Comparison of ENCODE assay signal across 12 mouse cellular contexts in genomic region chr8:80811591-80811991, GRCm38 (mm10).
DNase-seq lines count a peak whose midpoint lies in the region; ATAC-seq and TF ChIP-seq lines count a peak whose summit lies in the region.
"Had no signal": no experiment of that assay in that cellular context is flagged by ENCODE, and none has a peak within 500 bp of the region (broad histone marks: within the 10 kb centered on the region; RNA-seq: fewer than 3 reads in every experiment).

No protein-coding gene starts in this region.

- H3K27me3 ChIP-seq in lung, embryonic 14.5 days (ENCODE audit: insufficient read depth, low read length) = no peaks in the 10 kb centered on the region
- no peaks in the 10 kb centered on the region for H3K27me3 ChIP-seq in intestine, postnatal 0 days (replicated peaks; ENCODE audit: control insufficient read depth, insufficient read depth, low read length)
- no peaks in the 10 kb centered on the region for H3K27me3 ChIP-seq in small intestine, adult 2 months (ENCODE audit: control insufficient read depth, insufficient read depth, low read length)

- no peak for ATAC-seq in lung, embryonic 14.5 days (ENCODE audit: insufficient read depth)
- no peak for ATAC-seq in intestine, postnatal 0 days
- ATAC-seq in megakaryocyte, adult 5-6 weeks (ENCODE audit: poor library complexity, severe bottlenecking) = no peak
- ATAC-seq: hindbrain, postnatal 0 days had no signal

- no peaks in the 10 kb centered on the region for H3K9me3 ChIP-seq in lung, embryonic 14.5 days (ENCODE audit: low read depth, low read length)
- H3K9me3 ChIP-seq in intestine, postnatal 0 days (ENCODE audit: control insufficient read depth) = no peaks in the 10 kb centered on the region

- TF ChIP-seq POLR2A in small intestine, adult 2 months (IDR thresholded peaks at IDR 0.05; ENCODE audit: low read depth, low read length) = no peak

- H3K36me3 ChIP-seq in lung, embryonic 14.5 days (ENCODE audit: insufficient read depth) = 0 out of 2 replicates have a peak, but pooled peaks cover 2% of the 10 kb centered on the region
- H3K36me3 ChIP-seq in intestine, postnatal 0 days (ENCODE audit: control insufficient read depth, insufficient read depth) = no peaks in the 10 kb centered on the region
- H3K36me3 ChIP-seq in small intestine, adult 2 months (ENCODE audit: control insufficient read depth, insufficient read depth, low read length) = no peaks in the 10 kb centered on the region

- 47% methylated on average over 4 of the region's 4 CpGs for WGBS in lung, embryonic 14.5 days
- WGBS in intestine, postnatal 0 days = 34% methylated on average over 4 of the region's 4 CpGs
- 50% methylated on average over 4 of the region's 4 CpGs for WGBS in small intestine, adult 2 months

- no peak overlapping the region for H3K9ac ChIP-seq in lung, embryonic 14.5 days
- no peak overlapping the region for H3K9ac ChIP-seq in intestine, postnatal 0 days (ENCODE audit: low read depth, low read length)

- H3K4me2 ChIP-seq in lung, embryonic 14.5 days = no peak overlapping the region
- no peak overlapping the region for H3K4me2 ChIP-seq in intestine, postnatal 0 days (replicated peaks; ENCODE audit: low read depth)

- H3K4me1 ChIP-seq in lung, embryonic 14.5 days (ENCODE audit: insufficient read depth) = peaks cover 15% of the 10 kb centered on the region
- H3K4me1 ChIP-seq in intestine, postnatal 0 days (replicated peaks; ENCODE audit: control insufficient read depth, insufficient read depth, low read length) = peaks cover 14% of the 10 kb centered on the region
- H3K4me1 ChIP-seq in small intestine, adult 2 months (ENCODE audit: control insufficient read depth, insufficient read depth, insufficient read length, low read length) = peaks cover 19% of the 10 kb centered on the region; the same call in 1 of the 2 replicates

- TF ChIP-seq CTCF in lung, embryonic 14.5 days (IDR thresholded peaks at IDR 0.05; ENCODE audit: low read depth) = no peak
- no peak for TF ChIP-seq CTCF in intestine, postnatal 0 days (IDR thresholded peaks at IDR 0.05; ENCODE audit: low read depth)
- TF ChIP-seq CTCF in small intestine, adult 2 months (IDR thresholded peaks at IDR 0.05; ENCODE audit: extremely low read depth, insufficient read length, insufficient replicate concordance, low read depth, low read length) = no peak

- H3K27ac ChIP-seq in lung, embryonic 14.5 days (ENCODE audit: low read depth) = no peak overlapping the region; the same call in 1 of the 2 replicates
- peak overlapping the region; percentile 9; the same call in 1 of the 2 replicates for H3K27ac ChIP-seq in intestine, postnatal 0 days (ENCODE audit: low read depth, low read length)
- H3K27ac ChIP-seq in small intestine, adult 2 months (ENCODE audit: insufficient read depth, low read depth, low read length) = peak overlapping the region; percentile 54
- H3K27ac ChIP-seq: hindbrain, postnatal 0 days; macrophage had no signal

- DNase-seq in lung, embryonic 14.5 days = peak; percentile 36
- DNase-seq in lung, postnatal 25 days (ENCODE audit: low spot score) = no peak
- peak; percentile 57 for DNase-seq in gastrocnemius, postnatal 25 days
- no peak for DNase-seq in urinary bladder, adult 2 months (ENCODE audit: low spot score)
- DNase-seq in retina, postnatal 1 day = no peak
- DNase-seq: adrenal gland, postnatal 36 days; thymus, adult 18-20 months had no signal

- no peak overlapping the region for H3K4me3 ChIP-seq in lung, embryonic 14.5 days (ENCODE audit: low read depth, low read length)
- H3K4me3 ChIP-seq in intestine, postnatal 0 days (ENCODE audit: low read depth, low read length) = no peak overlapping the region
- H3K4me3 ChIP-seq in small intestine, adult 2 months (ENCODE audit: low read depth, low read length) = no peak overlapping the region

Comparison
In these comparisons a context has a peak if more than half of its experiments do, and no peak if none do; other contexts are left out.
1. DNase-seq: peak in lung, embryonic 14.5 days (single experiment) and gastrocnemius, postnatal 25 days (single experiment); none in lung, postnatal 25 days (single experiment), urinary bladder, adult 2 months (single experiment) and retina, postnatal 1 day (single experiment).